Mouse (Mus musculus) CH12.LX (cell line): ENCODE data around the gene Nemp1.

Source experiments
- CTCF ChIP-seq, 2 experiments: IDR thresholded peaks in 1 of 2; conservative IDR thresholded peaks in 1 of 2; 2 replicates each; pipeline ENCODE4 v1.5.1; 2011 to 2012; ENCODE audit warnings: low read depth in 2 of 2, low read length in 2 of 2, improper control_type of control experiment in 1 of 2, inconsistent platforms in 1 of 2, mild to moderate bottlenecking in 1 of 2, moderate library complexity in 1 of 2
- E2F4 ChIP-seq: IDR thresholded peaks from 2 replicates; pipeline ENCODE4 v1.6.1; 2011; ENCODE audit warnings: low read depth, low read length, improper control_type of control experiment; ENCODE audit not compliant: insufficient replicate concordance
- ETS1 ChIP-seq: conservative IDR thresholded peaks from 2 replicates; pipeline ENCODE4 v1.6.1; 2012; ENCODE audit warnings: low read depth, mild to moderate bottlenecking, inconsistent platforms, low read length, improper control_type of control experiment, moderate library complexity
- MAX ChIP-seq: IDR thresholded peaks from 2 replicates; pipeline ENCODE4 v1.6.1; 2011; ENCODE audit warnings: low read length, improper control_type of control experiment
- USF1 ChIP-seq: IDR thresholded peaks from 2 replicates; pipeline ENCODE4 v1.6.1; 2014; ENCODE audit warnings: low read depth, mild to moderate bottlenecking, inconsistent platforms, low read length, improper control_type of control experiment
- ZMIZ1 ChIP-seq: IDR thresholded peaks from 2 replicates; pipeline ENCODE4 v1.6.1; 2012; ENCODE audit warnings: low read depth, mild to moderate bottlenecking, inconsistent platforms, low read length, improper control_type of control experiment

- TF ChIP-seq CTCF (conservative IDR thresholded peaks at IDR 0.05 in 1 of 2, IDR thresholded peaks at IDR 0.05 in 1 of 2; ENCODE audit: low read depth in 2 of 2, low read length in 2 of 2) (no peak), ETS1 (no peak), USF1 (no peak), ZMIZ1 (no peak), E2F4 (no peak), MAX (no peak)
Measured at GRCm38 (mm10) chr10:127654970-127655579, 11.6 kb upstream of the Nemp1 start.
